Mouse (Mus musculus) cerebellum, adult 2 months (tissue): ENCODE measurements around the gene Wwox.

Source experiments
- CTCF ChIP-seq: fragments of 200-500 bp; IDR thresholded peaks from 2 replicates; pipeline ENCODE4 v1.5.1; 2011; ENCODE audit warnings: low read depth, mild to moderate bottlenecking, control low read depth, low read length, moderate library complexity, borderline replicate concordance; ENCODE audit not compliant: insufficient read depth
- POLR2A ChIP-seq: fragments of 200-500 bp; IDR thresholded peaks from 2 replicates; pipeline ENCODE4 v1.6.1; 2011; ENCODE audit warnings: low read length, control low read depth, borderline replicate concordance; ENCODE audit not compliant: insufficient read depth

GRCm38 (mm10) chr8:114636376-114636775, 196.9 kb downstream of the Wwox start:
- TF ChIP-seq CTCF (no peak), POLR2A (no peak)
